ENCODE assay signal across 22 mouse cellular contexts in the genomic region with DNA sequence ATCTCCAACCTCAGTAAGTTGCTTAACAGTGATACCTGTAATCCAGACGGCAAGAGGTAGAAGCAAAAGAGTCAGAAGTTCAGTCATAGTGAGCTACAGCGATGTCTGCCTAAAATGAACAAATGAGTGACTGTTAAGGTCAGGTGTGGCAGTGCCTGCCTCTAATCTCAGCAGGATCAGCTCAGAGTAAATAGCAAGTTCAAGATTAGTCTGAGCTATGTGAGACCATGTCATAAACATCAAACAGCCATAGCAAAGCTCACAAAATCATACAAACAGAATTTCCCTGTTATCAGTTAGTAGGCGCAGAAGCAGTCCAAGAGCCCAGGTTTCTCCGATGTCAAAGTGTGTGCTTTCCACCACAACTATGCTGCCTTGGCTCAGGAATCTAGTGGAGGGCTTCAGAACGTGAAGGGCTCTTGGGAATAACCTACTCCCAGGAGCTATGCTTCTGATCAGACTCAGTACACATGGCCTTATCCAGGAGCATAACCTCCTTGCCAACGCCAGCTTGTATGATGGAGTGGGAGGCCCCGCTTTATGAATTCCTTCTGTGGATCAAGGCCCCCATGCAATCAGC. TPM values are rescaled to one million over a fixed set of nuclear protein-coding genes. Genes with fewer than 3 reads are reported as not detected.
DNase-seq lines count a peak whose midpoint lies in the region; ATAC-seq and TF ChIP-seq lines count a peak whose summit lies in the region.
"Had no signal": no experiment of that assay in that cellular context is flagged by ENCODE, and none has a peak within 500 bp of the region (broad histone marks: within the 10 kb centered on the region; RNA-seq: fewer than 3 reads in every experiment).

No protein-coding gene starts in this region.

- H3K4me1 ChIP-seq in intestine, embryonic 15.5 days (replicated peaks), result no peaks in the 10 kb centered on the region
- no peaks in the 10 kb centered on the region for H3K4me1 ChIP-seq in intestine, postnatal 0 days (replicated peaks; ENCODE audit: control insufficient read depth, insufficient read depth, low read length)
- H3K4me1 ChIP-seq in lung, embryonic 14.5 days (ENCODE audit: insufficient read depth), result no peaks in the 10 kb centered on the region
- H3K4me1 ChIP-seq: embryonic facial prominence, embryonic 15.5 days; forebrain, embryonic 10.5 days; hindbrain, embryonic 10.5 days had no signal

- 63% methylated on average over 7 of the region's 7 CpGs for WGBS in intestine, embryonic 15.5 days
- 42% methylated on average over 7 of the region's 7 CpGs for WGBS in intestine, postnatal 0 days
- 50% methylated on average over 7 of the region's 7 CpGs for WGBS in lung, embryonic 14.5 days

- no peak overlapping the region for H3K4me3 ChIP-seq in intestine, embryonic 15.5 days (replicated peaks)
- no peak overlapping the region for H3K4me3 ChIP-seq in intestine, postnatal 0 days (ENCODE audit: low read depth, low read length)
- no peak overlapping the region for H3K4me3 ChIP-seq in lung, embryonic 14.5 days (ENCODE audit: low read depth, low read length)
- H3K4me3 ChIP-seq: embryonic facial prominence, embryonic 15.5 days; erythroblast, embryonic 14.5 days; forebrain, embryonic 10.5 days; gastrocnemius, adult 2 months; heart, embryonic 13.5 days; hindbrain, embryonic 10.5 days had no signal

- DNase-seq in lung, embryonic 14.5 days, result peak; percentile 52
- DNase-seq in lung, postnatal 10 days, result peak; percentile 65
- peak; percentile 46 to 74 for DNase-seq in lung, postnatal 4 days
- DNase-seq in left cerebral cortex, adult 8-10 months (ENCODE audit: low spot score in 2 of 2), result no peak
- DNase-seq: adrenal gland, postnatal 10 days; cerebellum, adult 11 months; cerebellum, adult 8-10 months; cerebellum, postnatal 14 days; embryo, embryonic 11 days; gastrocnemius, adult 2 months; gastrocnemius, postnatal 25 days had no signal

- H3K4me2 ChIP-seq in intestine, embryonic 15.5 days (replicated peaks), result no peak overlapping the region
- H3K4me2 ChIP-seq in intestine, postnatal 0 days (replicated peaks; ENCODE audit: low read depth), result no peak overlapping the region
- H3K4me2 ChIP-seq in lung, embryonic 14.5 days, result no peak overlapping the region
- H3K4me2 ChIP-seq: embryonic facial prominence, embryonic 15.5 days; heart, embryonic 13.5 days; hindbrain, embryonic 14.5 days had no signal

- ATAC-seq in intestine, embryonic 15.5 days, result 0 out of 2 replicates have a peak, but pooled peaks have one; percentile 41
- no peak for ATAC-seq in intestine, postnatal 0 days
- ATAC-seq in lung, embryonic 14.5 days (ENCODE audit: insufficient read depth), result peak; percentile 80
- ATAC-seq in activated CD4-positive, CD25-positive, alpha-beta regulatory T cell, adult 4 months, result no peak
- ATAC-seq: forebrain, embryonic 14.5 days had no signal

- no peak overlapping the region for H3K9ac ChIP-seq in intestine, embryonic 15.5 days
- no peak overlapping the region for H3K9ac ChIP-seq in intestine, postnatal 0 days (ENCODE audit: low read depth, low read length)
- H3K9ac ChIP-seq in lung, embryonic 14.5 days, result no peak overlapping the region
- H3K9ac ChIP-seq: embryonic facial prominence, embryonic 15.5 days; hindbrain, embryonic 14.5 days had no signal

- no peaks in the 10 kb centered on the region for H3K9me3 ChIP-seq in intestine, embryonic 15.5 days
- H3K9me3 ChIP-seq in intestine, postnatal 0 days (ENCODE audit: control insufficient read depth), result no peaks in the 10 kb centered on the region
- no peaks in the 10 kb centered on the region for H3K9me3 ChIP-seq in lung, embryonic 14.5 days (ENCODE audit: low read depth, low read length)
- H3K9me3 ChIP-seq: embryonic facial prominence, embryonic 15.5 days; heart, embryonic 13.5 days had no signal

- no peak for TF ChIP-seq CTCF in intestine, postnatal 0 days (IDR thresholded peaks at IDR 0.05; ENCODE audit: low read depth)
- TF ChIP-seq CTCF in lung, embryonic 14.5 days (IDR thresholded peaks at IDR 0.05; ENCODE audit: low read depth), result no peak

- no peaks in the 10 kb centered on the region for H3K27me3 ChIP-seq in intestine, embryonic 15.5 days (replicated peaks)
- no peaks in the 10 kb centered on the region for H3K27me3 ChIP-seq in intestine, postnatal 0 days (replicated peaks; ENCODE audit: control insufficient read depth, insufficient read depth, low read length)
- no peaks in the 10 kb centered on the region for H3K27me3 ChIP-seq in lung, embryonic 14.5 days (ENCODE audit: insufficient read depth, low read length)
- H3K27me3 ChIP-seq: CH12.LX; embryonic facial prominence, embryonic 15.5 days; heart, embryonic 13.5 days had no signal

- H3K36me3 ChIP-seq in intestine, embryonic 15.5 days, result no peaks in the 10 kb centered on the region
- H3K36me3 ChIP-seq in intestine, postnatal 0 days (ENCODE audit: control insufficient read depth, insufficient read depth), result no peaks in the 10 kb centered on the region
- H3K36me3 ChIP-seq in lung, embryonic 14.5 days (ENCODE audit: insufficient read depth), result no peaks in the 10 kb centered on the region
- H3K36me3 ChIP-seq: embryonic facial prominence, embryonic 15.5 days; forebrain, embryonic 10.5 days; heart, embryonic 13.5 days; hindbrain, embryonic 10.5 days had no signal

- H3K27ac ChIP-seq in intestine, embryonic 15.5 days, result no peak overlapping the region
- H3K27ac ChIP-seq in intestine, postnatal 0 days (ENCODE audit: low read depth, low read length), result no peak overlapping the region
- H3K27ac ChIP-seq in lung, embryonic 14.5 days (ENCODE audit: low read depth), result peak overlapping the region; percentile 72; the same call in 1 of the 2 replicates
- H3K27ac ChIP-seq: embryonic facial prominence, embryonic 15.5 days; forebrain, embryonic 10.5 days; gastrocnemius, adult 2 months; heart, embryonic 13.5 days; hindbrain, embryonic 10.5 days; hindbrain, embryonic 14.5 days had no signal

RNA-seq across cellular contexts. Expression of gene Max, which starts 9.7 kb away (rescaled TPM):
- polyA plus RNA-seq in intestine, embryonic 15.5 days (2015; fragmentation: Nextera tagmentation; extraction: Ambion mirVana), result 13.0 and 13.1 TPM in 2 replicates
- 24.7 and 27.7 TPM in 2 replicates for polyA plus RNA-seq in intestine, postnatal 0 days (2015; fragmentation: Nextera tagmentation; extraction: Ambion mirVana)
- 23.7 and 25.5 TPM in 2 replicates for polyA plus RNA-seq in lung, embryonic 14.5 days (2014; fragmentation: Nextera tagmentation; extraction: Ambion mirVana)
- total RNA-seq in left cerebral cortex, adult 8-10 months (2022), result 10 to 100 TPM; 77.6 to 91.1 (median 82.8) TPM
- 10 to 100 TPM; 75.9 to 95.3 TPM for polyA plus RNA-seq in activated CD4-positive, CD25-positive, alpha-beta regulatory T cell, adult 4 months (2017; shearing (Covaris generic))

Comparison
In these comparisons a context has a peak if more than half of its experiments do, and no peak if none do; other contexts are left out.
1. ATAC-seq: peak in intestine, embryonic 15.5 days (single experiment) and lung, embryonic 14.5 days (single experiment); none in intestine, postnatal 0 days (single experiment) and activated CD4-positive, CD25-positive, alpha-beta regulatory T cell, adult 4 months (single experiment).
2. DNase-seq: peak in lung, embryonic 14.5 days (single experiment), lung, postnatal 10 days (single experiment) and lung, postnatal 4 days (2 of 2); none in left cerebral cortex, adult 8-10 months (0 of 2).